Mouse (Mus musculus): ENCODE results near the gene Cwc27. TPM values are rescaled to one million over a fixed set of nuclear protein-coding genes. Genes with fewer than 3 reads are reported as not detected.

Gene Cwc27
- polyA plus RNA-seq, 1 experiment from 2014 or later = 35.1 TPM

- Histone ChIP-seq H3K36me3 (replicated peaks) (no peaks in the 10 kb centered on the region), H3K27me3 (ENCODE audit: poor library complexity, severe bottlenecking) (no peaks in the 10 kb centered on the region), H3K27ac (no peak overlapping the region), H3K4me3 (no peak overlapping the region), H3K9me3 (no peaks in the 10 kb centered on the region), H3K4me1 (peaks cover 10% of the 10 kb centered on the region)
- no peak for DNase-seq (ENCODE audit: extremely low spot score, low spot score)
- 89% methylated on average over 7 of the region's 7 CpGs for WGBS
These were observed 201.8 kb downstream of the Cwc27 start for GRCm38 (mm10) chr13:104615111-104615510.

- no peak overlapping the region for H3K4me3 ChIP-seq
- no peak for DNase-seq (ENCODE audit: extremely low spot score, low spot score)
- WGBS = 90% methylated on average over 4 of the region's 4 CpGs
- no peaks in the 10 kb centered on the region for H3K9me3 ChIP-seq
- H3K27me3 ChIP-seq (ENCODE audit: poor library complexity, severe bottlenecking) = no peaks in the 10 kb centered on the region
- no peaks in the 10 kb centered on the region for H3K36me3 ChIP-seq (replicated peaks)
- peaks cover 8% of the 10 kb centered on the region for H3K4me1 ChIP-seq
- H3K27ac ChIP-seq = no peak overlapping the region
These were observed 205.6 kb downstream of the Cwc27 start for GRCm38 (mm10) chr13:104611296-104611695.

GRCm38 (mm10) chr13:104610210-104611111, 206.5 kb downstream of the Cwc27 start:
- Histone ChIP-seq H3K4me3 (no peak overlapping the region), H3K9me3 (no peaks in the 10 kb centered on the region), H3K27me3 (ENCODE audit: poor library complexity, severe bottlenecking) (no peaks in the 10 kb centered on the region), H3K36me3 (replicated peaks) (no peaks in the 10 kb centered on the region), H3K27ac (no peak overlapping the region), H3K4me1 (0 out of 2 replicates have a peak, but pooled peaks cover 2% of the 10 kb centered on the region)
- DNase-seq (ENCODE audit: extremely low spot score, low spot score) = no peak
- WGBS = 90% methylated on average over 22 of the region's 22 CpGs

GRCm38 (mm10) chr13:104608516-104608915, 208.4 kb downstream of the Cwc27 start:
- 0 out of 2 replicates have a peak, but pooled peaks cover 2% of the 10 kb centered on the region for H3K4me1 ChIP-seq
- no peak overlapping the region for H3K4me3 ChIP-seq
- no peaks in the 10 kb centered on the region for H3K27me3 ChIP-seq (ENCODE audit: poor library complexity, severe bottlenecking)
- no peaks in the 10 kb centered on the region for H3K9me3 ChIP-seq
- no peak overlapping the region for H3K27ac ChIP-seq
- 82% methylated on average over 18 of the region's 18 CpGs for WGBS
- no peaks in the 10 kb centered on the region for H3K36me3 ChIP-seq (replicated peaks)
- no peak for DNase-seq (ENCODE audit: extremely low spot score, low spot score)

GRCm38 (mm10) chr13:104606786-104607580, 210.0 kb downstream of the Cwc27 start:
- 80% methylated on average over 14 of the region's 14 CpGs for WGBS

GRCm38 (mm10) chr13:104605111-104605510, 211.8 kb downstream of the Cwc27 start:
- WGBS = 95% methylated on average over 2 of the region's 2 CpGs

More at GRCm38 (mm10) chr13:104606786-104607580, 210.0 kb downstream of the Cwc27 start:
- H3K9me3 ChIP-seq = no peaks in the 10 kb centered on the region
- H3K27me3 ChIP-seq (ENCODE audit: poor library complexity, severe bottlenecking) = no peaks in the 10 kb centered on the region
- no peak overlapping the region for H3K27ac ChIP-seq
- no peaks in the 10 kb centered on the region for H3K36me3 ChIP-seq (replicated peaks)
- H3K4me3 ChIP-seq = no peak overlapping the region
- DNase-seq (ENCODE audit: extremely low spot score, low spot score) = no peak
- H3K4me1 ChIP-seq = 0 out of 2 replicates have a peak, but pooled peaks cover 2% of the 10 kb centered on the region

GRCm38 (mm10) chr13:104602197-104602596, 214.7 kb downstream of the Cwc27 start:
- H3K27me3 ChIP-seq (ENCODE audit: poor library complexity, severe bottlenecking) = no peaks in the 10 kb centered on the region
- DNase-seq (ENCODE audit: extremely low spot score, low spot score) = no peak
- H3K4me3 ChIP-seq = no peak overlapping the region
- no peaks in the 10 kb centered on the region for H3K4me1 ChIP-seq
- no peak overlapping the region for H3K27ac ChIP-seq
- H3K36me3 ChIP-seq (replicated peaks) = no peaks in the 10 kb centered on the region
- H3K9me3 ChIP-seq = no peaks in the 10 kb centered on the region
- WGBS = 88% methylated on average over 6 of the region's 6 CpGs

More at GRCm38 (mm10) chr13:104605111-104605510, 211.8 kb downstream of the Cwc27 start:
- H3K27ac ChIP-seq = no peak overlapping the region
- no peak overlapping the region for H3K4me3 ChIP-seq
- no peaks in the 10 kb centered on the region for H3K27me3 ChIP-seq (ENCODE audit: poor library complexity, severe bottlenecking)
- H3K9me3 ChIP-seq = no peaks in the 10 kb centered on the region
- H3K36me3 ChIP-seq (replicated peaks) = no peaks in the 10 kb centered on the region
- DNase-seq (ENCODE audit: extremely low spot score, low spot score) = no peak
- H3K4me1 ChIP-seq = 0 out of 2 replicates have a peak, but pooled peaks cover 2% of the 10 kb centered on the region

GRCm38 (mm10) chr13:104601783-104602182, 215.2 kb downstream of the Cwc27 start:
- H3K27ac ChIP-seq = no peak overlapping the region
- H3K27me3 ChIP-seq (ENCODE audit: poor library complexity, severe bottlenecking) = no peaks in the 10 kb centered on the region
- H3K4me1 ChIP-seq = no peaks in the 10 kb centered on the region
- H3K4me3 ChIP-seq = no peak overlapping the region
- H3K9me3 ChIP-seq = no peaks in the 10 kb centered on the region
- no peak for DNase-seq (ENCODE audit: extremely low spot score, low spot score)
- 93% methylated on average over 3 of the region's 3 CpGs for WGBS
- H3K36me3 ChIP-seq (replicated peaks) = no peaks in the 10 kb centered on the region

- peaks cover 6% of the 10 kb centered on the region for H3K4me1 ChIP-seq
- no peak for DNase-seq (ENCODE audit: extremely low spot score, low spot score)
- H3K27me3 ChIP-seq (ENCODE audit: poor library complexity, severe bottlenecking) = no peaks in the 10 kb centered on the region
- H3K9me3 ChIP-seq = no peaks in the 10 kb centered on the region
- H3K4me3 ChIP-seq = no peak overlapping the region
- no peaks in the 10 kb centered on the region for H3K36me3 ChIP-seq (replicated peaks)
- WGBS = 95% methylated on average over 4 of the region's 4 CpGs
- H3K27ac ChIP-seq = no peak overlapping the region
These were observed 220.7 kb downstream of the Cwc27 start for GRCm38 (mm10) chr13:104596199-104596598.

- Histone ChIP-seq H3K4me3 (no peak overlapping the region), H3K36me3 (replicated peaks) (no peaks in the 10 kb centered on the region), H3K27me3 (ENCODE audit: poor library complexity, severe bottlenecking) (no peaks in the 10 kb centered on the region), H3K4me1 (peaks cover 7% of the 10 kb centered on the region), H3K27ac (no peak overlapping the region), H3K9me3 (no peaks in the 10 kb centered on the region)
- no peak for DNase-seq (ENCODE audit: extremely low spot score, low spot score)
- WGBS = 57% methylated on average over 4 of the region's 4 CpGs
These were observed 222.1 kb downstream of the Cwc27 start for GRCm38 (mm10) chr13:104594820-104595351.

GRCm38 (mm10) chr13:104590931-104591330, 226.0 kb downstream of the Cwc27 start:
- H3K9me3 ChIP-seq = no peaks in the 10 kb centered on the region
- H3K27me3 ChIP-seq (ENCODE audit: poor library complexity, severe bottlenecking) = no peaks in the 10 kb centered on the region
- peaks cover 8% of the 10 kb centered on the region for H3K4me1 ChIP-seq
- no peak for DNase-seq (ENCODE audit: extremely low spot score, low spot score)
- no peaks in the 10 kb centered on the region for H3K36me3 ChIP-seq (replicated peaks)
- WGBS = 95% methylated on average over 7 of the region's 7 CpGs
- no peak overlapping the region for H3K27ac ChIP-seq
- H3K4me3 ChIP-seq = no peak overlapping the region

GRCm38 (mm10) chr13:104590097-104590607, 226.8 kb downstream of the Cwc27 start:
- peaks cover 8% of the 10 kb centered on the region for H3K4me1 ChIP-seq
- no peak overlapping the region for H3K4me3 ChIP-seq
- no peaks in the 10 kb centered on the region for H3K36me3 ChIP-seq (replicated peaks)
- DNase-seq (ENCODE audit: extremely low spot score, low spot score) = no peak
- 55% methylated on average over 11 of the region's 11 CpGs for WGBS
- no peak overlapping the region for H3K27ac ChIP-seq
- H3K9me3 ChIP-seq = no peaks in the 10 kb centered on the region
- no peaks in the 10 kb centered on the region for H3K27me3 ChIP-seq (ENCODE audit: poor library complexity, severe bottlenecking)
